Mouse (Mus musculus) kidney, adult 11 months (tissue): Measurements from ENCODE around the gene Tmem132c.

ENCODE experiments used
- DNase-seq: peaks from one replicate; pipeline ENCODE4 v3.0.0; 2022

The Tmem132c gene

DNA sequence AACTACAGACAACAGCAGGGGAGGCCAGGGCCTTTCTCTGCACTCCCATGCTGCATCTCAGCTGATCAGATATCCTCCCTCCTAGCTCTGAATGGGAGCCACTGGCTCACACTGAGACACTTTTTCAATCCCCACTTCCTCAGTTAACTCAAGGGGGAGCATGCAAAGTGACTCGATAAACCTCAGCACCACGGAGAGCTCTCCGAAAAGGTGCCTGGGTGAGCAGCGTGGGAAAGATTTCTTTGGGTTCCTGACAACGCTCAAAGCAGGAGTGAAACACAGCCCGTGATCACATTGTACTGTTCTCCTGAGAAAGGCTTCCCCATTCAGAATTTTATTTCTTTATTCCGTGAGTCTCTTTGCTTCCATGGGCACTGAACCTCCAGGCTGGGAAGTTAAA is 261.2 kb downstream of the Tmem132c start:
- DNase-seq = no peak

DNA sequence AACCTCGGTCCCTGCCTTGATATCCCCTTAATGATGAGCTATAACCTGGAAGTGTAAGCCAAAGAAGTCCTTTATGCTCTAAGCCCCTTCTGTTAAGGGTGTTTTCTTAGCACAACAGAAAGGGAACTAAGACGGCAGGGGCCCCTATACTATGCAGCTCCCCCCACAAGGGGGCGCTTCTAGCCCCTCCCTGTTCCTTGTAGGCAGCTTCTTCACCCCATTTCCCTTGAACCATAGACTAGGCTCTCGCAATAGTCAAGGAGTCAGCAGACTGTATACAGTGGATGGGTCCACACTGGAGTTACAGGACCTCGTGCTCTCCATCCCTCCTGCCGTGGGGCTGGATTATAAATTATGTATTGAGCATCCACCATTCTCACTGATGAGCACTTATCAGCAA is 264.1 kb downstream of the Tmem132c start:
- no peak for DNase-seq

DNA sequence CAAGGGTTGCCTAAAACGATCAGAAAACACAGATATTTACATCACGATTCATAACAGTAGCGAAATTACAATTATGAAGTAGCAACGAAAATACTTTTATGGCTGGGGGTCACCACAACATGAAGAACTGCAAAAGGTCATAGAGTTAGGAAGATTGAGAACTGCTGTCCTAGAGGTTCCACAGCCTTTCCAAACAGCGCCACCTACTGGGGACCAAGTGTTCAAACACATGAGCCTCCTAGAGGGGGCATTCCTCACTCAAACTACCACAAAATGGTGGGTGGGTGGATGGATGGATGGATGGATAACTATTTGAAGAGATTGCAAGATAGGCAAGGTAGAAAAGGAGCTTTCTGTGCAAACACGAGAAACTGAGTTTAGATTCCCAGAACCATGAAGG is 270.0 kb downstream of the Tmem132c start:
- no peak for DNase-seq

- DNase-seq = no peak
These were observed 274.4 kb downstream of the Tmem132c start for GRCm38 (mm10) chr5:127515960-127516359.

- no peak for DNase-seq
These were observed 281.3 kb downstream of the Tmem132c start for GRCm38 (mm10) chr5:127522744-127523476.

GRCm38 (mm10) chr5:127527344-127527974 is 285.9 kb downstream of the Tmem132c start:
- no peak for DNase-seq

DNA sequence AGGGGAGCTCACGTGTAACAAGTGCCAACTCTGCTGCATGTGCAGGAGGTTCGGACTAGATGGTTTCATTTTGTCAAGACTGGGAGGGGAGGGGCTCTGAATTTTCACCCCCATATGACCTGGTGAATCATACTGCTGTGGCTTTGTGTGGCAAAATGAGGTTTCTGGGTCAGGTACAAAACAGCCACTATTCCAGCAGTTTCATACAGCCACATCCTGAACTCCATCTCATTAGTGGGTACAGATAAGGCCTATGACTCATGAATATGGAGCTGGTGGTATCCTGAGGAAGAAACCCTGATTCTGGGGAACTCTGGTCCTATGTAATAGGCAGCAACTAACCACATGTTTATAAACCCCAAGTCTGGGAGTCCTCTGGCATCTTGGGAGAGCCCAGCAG is 295.9 kb downstream of the Tmem132c start:
- DNase-seq = no peak

- DNase-seq = no peak
These were observed 305.0 kb downstream of the Tmem132c start for GRCm38 (mm10) chr5:127546585-127546991.

DNA sequence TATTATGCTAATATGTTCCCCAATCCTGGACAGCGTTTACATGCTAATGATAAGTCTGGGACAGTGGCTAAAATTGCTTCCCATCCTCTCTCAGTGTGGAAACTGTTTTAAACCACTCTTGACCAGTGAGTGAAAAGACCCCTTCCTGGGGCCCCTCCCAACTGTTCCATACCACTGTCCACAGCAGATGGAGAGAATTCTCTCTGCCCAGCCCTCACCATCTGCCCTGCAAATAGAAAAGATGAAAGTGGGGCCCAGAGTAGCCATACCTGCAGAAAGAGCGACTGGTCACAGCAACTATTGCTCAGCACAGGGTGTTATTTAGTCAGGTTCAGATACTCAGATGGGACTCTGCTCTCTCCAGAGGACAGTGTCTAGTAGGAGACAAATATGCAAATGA is 306.5 kb downstream of the Tmem132c start:
- DNase-seq = no peak

GRCm38 (mm10) chr5:127561086-127561485 is 319.5 kb downstream of the Tmem132c start:
- DNase-seq = no peak

DNA sequence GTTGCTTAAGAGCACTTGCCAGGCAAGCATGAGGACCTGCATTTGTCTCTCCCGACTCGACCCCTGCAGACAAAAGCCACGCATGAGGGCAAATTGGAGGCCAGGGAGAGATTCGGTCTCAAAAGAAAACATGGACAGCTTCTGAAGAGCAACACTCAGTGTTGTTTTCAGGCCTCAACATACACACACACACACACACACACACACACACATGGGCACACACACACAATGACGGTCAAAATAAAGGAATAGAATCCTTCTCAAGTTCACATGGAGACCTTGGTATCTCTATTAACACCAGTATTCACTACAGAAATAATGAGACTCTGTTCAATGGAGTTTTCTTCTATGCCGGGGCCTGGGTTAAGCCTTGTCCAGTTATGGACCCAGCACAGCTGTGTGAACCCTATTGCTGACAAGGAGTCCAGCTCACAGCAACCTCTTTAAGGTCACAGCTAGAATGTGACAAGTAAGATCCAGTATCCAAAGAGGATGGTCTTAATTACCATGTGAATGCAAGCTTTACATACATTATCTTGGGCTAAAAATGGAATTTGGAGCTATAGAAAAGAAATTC is 325.6 kb downstream of the Tmem132c start:
- DNase-seq = no peak

GRCm38 (mm10) chr5:127577419-127577818 is 335.8 kb downstream of the Tmem132c start:
- no peak for DNase-seq

- DNase-seq = no peak
These were observed 342.1 kb downstream of the Tmem132c start for GRCm38 (mm10) chr5:127583658-127584057.

DNA sequence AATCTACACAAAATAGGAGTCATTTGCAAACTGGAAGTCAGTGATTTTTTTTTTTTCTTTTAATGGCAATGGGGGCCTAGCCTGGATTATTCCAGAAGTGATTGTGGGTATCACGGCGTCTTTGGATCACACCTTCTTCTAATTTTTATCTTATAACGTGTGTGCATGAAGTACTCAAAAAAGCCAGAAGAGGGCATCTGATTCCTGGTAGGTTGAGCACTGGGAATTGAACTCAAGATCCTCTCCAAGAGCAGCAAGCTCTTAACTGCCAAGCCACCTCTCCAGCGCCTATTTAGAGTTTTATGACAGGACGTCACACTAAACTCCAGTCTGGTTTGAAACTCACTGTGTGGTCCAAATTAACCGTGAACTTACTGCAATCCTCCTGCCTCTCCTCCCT is 346.2 kb downstream of the Tmem132c start:
- DNase-seq = no peak

GRCm38 (mm10) chr5:127592406-127592805 is 350.8 kb downstream of the Tmem132c start:
- no peak for DNase-seq

- DNase-seq = no peak
These were observed 351.2 kb downstream of the Tmem132c start for GRCm38 (mm10) chr5:127592854-127593253.

DNA sequence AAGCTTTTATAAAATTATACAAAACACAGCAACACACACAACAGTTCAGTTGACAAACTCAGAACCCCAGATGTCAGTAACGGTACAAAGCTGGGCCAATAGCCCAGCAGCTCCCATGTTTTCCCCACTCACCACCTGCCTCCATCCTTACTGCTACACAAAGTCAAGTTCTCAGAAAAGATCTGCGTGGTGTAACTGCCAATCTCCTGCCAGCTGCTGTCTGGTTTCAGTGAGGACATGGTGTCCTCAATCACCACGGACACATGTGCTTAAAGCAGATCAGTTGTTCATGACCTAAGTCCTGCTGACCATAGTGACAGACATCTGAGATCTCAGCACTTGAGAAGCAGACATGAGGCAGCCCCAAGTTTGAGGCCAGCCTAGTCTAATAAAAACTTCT is 354.1 kb downstream of the Tmem132c start:
- no peak for DNase-seq

DNA sequence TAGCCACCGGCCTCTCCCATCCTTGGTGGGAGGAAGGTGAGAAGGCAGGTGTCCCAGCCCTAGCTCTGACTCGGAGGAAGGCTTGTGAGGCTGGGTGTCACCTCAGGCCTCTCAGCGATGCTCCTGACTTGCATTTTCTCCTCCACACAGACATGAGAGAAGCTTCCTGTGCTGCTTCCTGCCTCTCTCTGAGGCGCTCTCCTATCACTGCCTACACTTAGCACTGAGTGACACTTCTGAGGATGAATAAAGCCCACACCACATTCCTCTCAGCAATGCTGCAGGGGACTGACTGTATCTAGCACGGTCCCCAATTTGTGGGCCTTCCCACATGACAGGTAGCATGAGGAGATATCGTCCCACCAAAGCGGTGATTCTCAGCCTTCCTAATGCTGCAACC is 355.3 kb downstream of the Tmem132c start:
- DNase-seq = no peak

DNA sequence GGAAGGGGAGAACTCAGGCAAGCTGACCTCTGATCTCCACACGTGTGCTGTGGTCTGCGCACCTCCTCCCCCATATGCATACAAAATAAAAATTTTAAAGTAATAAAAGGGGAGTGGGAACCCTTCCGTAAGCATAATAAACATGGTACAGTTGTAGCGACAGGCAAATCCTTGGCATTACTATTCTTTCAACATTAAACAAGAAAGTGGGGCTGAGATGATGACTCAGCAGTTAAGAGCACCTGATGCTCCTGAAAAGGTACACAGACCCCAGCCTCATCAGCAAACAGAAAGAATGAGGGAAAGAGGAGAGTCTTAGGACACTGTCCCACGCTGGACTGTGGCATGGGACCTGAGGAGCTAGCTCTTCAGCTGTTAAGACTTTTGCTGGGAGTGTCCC is 361.4 kb downstream of the Tmem132c start:
- no peak for DNase-seq

DNA sequence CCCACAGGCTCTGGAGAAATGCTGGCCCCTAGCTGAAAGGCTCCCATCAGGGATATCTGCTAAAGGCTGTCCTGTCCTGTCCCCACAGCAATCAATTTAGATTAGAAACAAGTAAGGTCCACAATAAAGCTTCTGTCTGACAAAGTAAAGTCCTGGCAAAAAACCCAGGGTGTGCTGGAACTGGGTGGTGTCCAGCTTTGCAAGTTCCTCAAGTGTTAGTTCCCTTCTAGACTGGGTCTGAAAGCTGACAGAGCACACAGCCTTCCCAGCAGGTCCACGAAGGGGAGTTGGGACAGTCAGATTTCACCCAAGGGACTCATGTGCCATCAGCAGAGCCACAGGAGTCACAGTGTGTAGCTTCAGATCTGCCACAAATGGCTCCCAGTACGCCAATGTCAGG is 365.9 kb downstream of the Tmem132c start:
- DNase-seq = no peak

DNA sequence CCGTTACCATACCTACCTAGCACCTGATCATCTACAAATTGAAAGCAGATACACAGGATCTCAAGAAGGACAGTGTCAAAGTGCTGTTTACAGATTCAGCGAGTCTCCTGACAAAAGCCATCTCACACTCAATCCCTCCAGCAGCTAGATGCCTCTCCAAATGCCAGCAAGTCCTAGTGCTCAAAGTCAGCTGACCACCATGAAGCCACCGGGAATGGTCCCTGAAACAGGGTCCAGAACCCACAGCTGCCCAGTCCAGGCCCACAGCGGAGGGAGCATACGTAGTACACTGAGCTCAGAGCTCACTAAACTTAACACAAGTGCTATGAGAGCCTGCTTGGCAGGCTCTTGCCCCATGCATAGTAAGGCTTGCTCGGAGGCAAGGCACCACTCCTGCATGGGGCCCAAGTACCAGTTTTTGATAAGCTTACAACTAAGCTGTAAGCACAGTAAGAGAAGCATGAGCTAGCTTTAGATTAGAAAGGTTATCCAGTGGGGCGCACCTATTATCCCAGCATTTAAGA is 367.6 kb downstream of the Tmem132c start:
- DNase-seq = no peak

- DNase-seq = peak; percentile 90
These were observed 369.3 kb downstream of the Tmem132c start for GRCm38 (mm10) chr5:127610787-127611509.

GRCm38 (mm10) chr5:127611881-127612280 is 370.3 kb downstream of the Tmem132c start:
- DNase-seq = no peak
